Mouse (Mus musculus) embryonic fibroblast, embryonic 13.5 days (primary cell): ENCODE results near the gene Tmem168. TPM values are rescaled to one million over a fixed set of nuclear protein-coding genes. Genes with fewer than 3 reads are reported as not detected.

Experiments used
- H3K27ac ChIP-seq: 2 replicates; pipeline ENCODE4 v1.5.1; 2012; ENCODE audit warnings: low read length, control low read depth, inconsistent platforms; ENCODE audit not compliant: insufficient read depth
- H3K4me1 ChIP-seq: 2 replicates; pipeline ENCODE4 v1.6.1; 2011; ENCODE audit warnings: low read length; ENCODE audit not compliant: control insufficient read depth, insufficient read depth
- H3K4me3 ChIP-seq: 2 replicates; pipeline ENCODE4 v1.5.1; 2011; ENCODE audit warnings: mild to moderate bottlenecking, control low read depth, low read length; ENCODE audit not compliant: insufficient read depth
- CTCF ChIP-seq: IDR thresholded peaks from 2 replicates; pipeline ENCODE4 v1.5.1; 2011; ENCODE audit warnings: mild to moderate bottlenecking, control low read depth, low read length, moderate library complexity, borderline replicate concordance; ENCODE audit not compliant: insufficient read depth
- POLR2A ChIP-seq: IDR thresholded peaks from 2 replicates; pipeline ENCODE4 v1.6.1; 2011; ENCODE audit warnings: low read depth, mild to moderate bottlenecking, control low read depth, low read length, moderate library complexity
- polyA plus RNA-seq: library from polyadenylated mRNA; stranded (reverse); fragments of >200 nt; gene quantifications from 2 replicates; pipeline ENCODE4 v1.2.4, GENCODE M21; 2011; ENCODE audit warnings: low read depth; ENCODE audit not compliant: missing spikeins, insufficient read length

The Tmem168 gene
- polyA plus RNA-seq, 1 experiment, result 46.5 TPM

DNA sequence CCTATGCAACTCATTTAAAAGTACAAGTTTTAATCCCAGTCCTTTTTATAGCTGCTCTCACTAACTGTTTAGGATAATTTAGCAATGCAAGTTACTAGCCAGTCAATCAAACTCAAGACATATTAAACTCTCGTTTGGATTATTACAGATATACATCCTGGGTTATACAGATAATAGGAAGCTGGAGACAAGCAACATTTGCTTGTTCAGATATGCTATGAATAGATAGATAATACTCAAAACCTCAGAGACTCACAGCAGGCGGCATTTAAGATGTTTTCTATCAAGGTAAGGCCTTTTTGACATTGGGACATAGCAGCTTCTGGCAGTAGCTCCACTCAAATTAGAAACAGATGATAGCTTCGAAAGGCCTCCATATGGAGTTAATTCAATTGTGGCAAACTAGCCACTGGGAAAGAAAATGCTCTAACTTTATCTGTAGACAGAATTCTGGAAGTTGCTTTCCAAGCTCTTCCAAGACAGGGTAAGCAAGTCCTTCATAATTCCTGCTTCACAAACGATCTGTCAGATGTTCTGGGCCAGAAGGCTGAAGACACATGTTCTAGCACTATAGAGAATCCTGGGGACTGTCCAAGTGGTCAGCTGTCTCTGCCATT lies 15.1 kb downstream of the Tmem168 start:
- Histone ChIP-seq H3K4me3 (no peak overlapping the region), H3K27ac (no peak overlapping the region; the same call in 1 of the 2 replicates), H3K4me1 (no peaks in the 10 kb centered on the region)
- TF ChIP-seq POLR2A (no peak), CTCF (no peak)

DNA sequence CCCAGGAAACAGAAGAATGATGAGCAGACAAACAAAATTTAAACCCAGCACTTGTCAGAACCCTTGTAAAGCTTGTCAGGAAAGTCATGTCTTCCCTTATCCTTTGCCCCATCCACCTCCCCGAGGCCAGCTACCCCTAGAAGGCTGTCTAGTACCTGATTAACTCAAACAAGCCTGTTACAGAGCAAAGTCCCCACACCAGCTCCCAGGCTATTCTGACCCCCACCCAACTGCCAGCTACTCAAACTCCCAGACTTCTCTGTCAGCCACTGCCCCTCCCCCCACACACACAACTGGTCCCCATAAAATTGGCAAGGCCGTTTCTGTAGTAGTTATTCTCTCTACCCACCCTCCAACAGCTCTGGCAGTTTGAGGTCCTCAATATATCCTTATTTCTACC lies 21.3 kb downstream of the Tmem168 start:
- no peak overlapping the region for H3K27ac ChIP-seq
- H3K4me3 ChIP-seq, result no peak overlapping the region
- H3K4me1 ChIP-seq, result no peaks in the 10 kb centered on the region; the same call in none of the 2 replicates
- no peak for TF ChIP-seq CTCF
- TF ChIP-seq POLR2A, result no peak

DNA sequence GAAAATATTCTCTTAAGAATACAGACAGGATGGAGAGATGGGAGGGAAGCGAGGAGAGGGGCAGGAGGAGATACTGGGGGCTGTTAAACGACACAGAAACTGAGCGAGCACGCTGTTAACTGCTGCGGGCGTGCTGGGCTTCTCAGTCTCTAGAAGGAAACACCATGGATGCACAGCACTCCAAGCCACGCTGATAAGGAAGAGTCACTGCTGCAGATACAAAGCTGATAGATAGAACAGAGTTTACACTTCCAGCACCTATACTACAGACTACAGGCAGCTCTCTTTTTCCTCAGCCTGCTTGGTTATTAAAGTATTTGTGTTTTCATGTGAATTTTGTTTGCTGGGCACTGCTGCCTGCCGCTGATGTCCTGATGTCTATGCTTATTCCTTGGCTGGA lies 21.7 kb downstream of the Tmem168 start:
- TF ChIP-seq CTCF (no peak), POLR2A (no peak)
- Histone ChIP-seq H3K4me3 (no peak overlapping the region), H3K4me1 (no peaks in the 10 kb centered on the region; the same call in none of the 2 replicates), H3K27ac (no peak overlapping the region)

DNA sequence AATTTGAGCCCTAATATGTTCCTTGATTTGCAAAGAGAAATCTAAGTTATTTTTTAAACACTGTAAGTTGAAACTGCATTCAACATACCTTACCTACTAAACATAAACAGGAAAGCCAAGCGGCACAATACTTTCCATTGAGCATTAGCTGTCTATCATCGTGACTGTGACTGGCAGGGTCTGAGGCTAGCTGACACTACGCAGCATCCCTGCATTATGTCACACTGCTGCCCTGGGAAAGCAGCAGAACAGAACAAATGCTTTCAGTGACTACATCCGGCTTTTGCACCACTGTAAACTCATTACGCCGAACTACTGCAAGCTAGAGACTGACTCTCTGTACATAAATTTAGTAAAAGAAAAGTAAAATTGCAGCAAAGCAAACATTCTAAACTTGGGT lies 23.1 kb downstream of the Tmem168 start:
- no peak overlapping the region for H3K27ac ChIP-seq
- no peaks in the 10 kb centered on the region; the same call in none of the 2 replicates for H3K4me1 ChIP-seq
- H3K4me3 ChIP-seq, result no peak overlapping the region
- TF ChIP-seq CTCF, result no peak

- TF ChIP-seq CTCF (no peak), POLR2A (no peak)
- H3K4me3 ChIP-seq, result no peak overlapping the region
- no peaks in the 10 kb centered on the region; the same call in none of the 2 replicates for H3K4me1 ChIP-seq
- peak overlapping the region; percentile 11; the same call in 1 of the 2 replicates for H3K27ac ChIP-seq
These were observed 25.8 kb downstream of the Tmem168 start for GRCm38 (mm10) chr6:13582075-13582474.

DNA sequence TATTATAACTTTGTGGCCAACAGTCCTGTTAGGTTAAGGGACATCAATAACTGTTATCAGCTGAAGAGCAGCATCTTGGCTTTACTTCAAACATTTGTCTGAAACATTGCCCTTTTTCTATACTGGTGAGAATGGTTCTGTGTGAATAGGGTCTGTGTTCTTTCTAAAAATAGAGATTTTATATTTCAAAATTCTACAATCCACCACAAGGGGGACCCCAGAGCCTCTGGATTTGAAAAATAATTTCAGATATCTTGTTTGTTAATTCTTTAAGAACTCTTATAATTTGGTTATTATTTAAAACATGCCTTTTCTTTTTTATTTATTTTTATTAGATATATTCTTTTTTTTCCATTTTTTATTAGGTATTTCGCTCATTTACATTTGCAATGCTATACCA lies 42.2 kb downstream of the Tmem168 start:
- Histone ChIP-seq H3K4me1 (no peaks in the 10 kb centered on the region), H3K4me3 (no peak overlapping the region), H3K27ac (no peak overlapping the region)
- TF ChIP-seq CTCF (no peak), POLR2A (no peak)

- Histone ChIP-seq H3K4me3 (no peak overlapping the region), H3K27ac (no peak overlapping the region), H3K4me1 (no peaks in the 10 kb centered on the region)
- TF ChIP-seq CTCF (no peak), POLR2A (no peak)
These were observed 52.6 kb downstream of the Tmem168 start for GRCm38 (mm10) chr6:13555266-13555665.

DNA sequence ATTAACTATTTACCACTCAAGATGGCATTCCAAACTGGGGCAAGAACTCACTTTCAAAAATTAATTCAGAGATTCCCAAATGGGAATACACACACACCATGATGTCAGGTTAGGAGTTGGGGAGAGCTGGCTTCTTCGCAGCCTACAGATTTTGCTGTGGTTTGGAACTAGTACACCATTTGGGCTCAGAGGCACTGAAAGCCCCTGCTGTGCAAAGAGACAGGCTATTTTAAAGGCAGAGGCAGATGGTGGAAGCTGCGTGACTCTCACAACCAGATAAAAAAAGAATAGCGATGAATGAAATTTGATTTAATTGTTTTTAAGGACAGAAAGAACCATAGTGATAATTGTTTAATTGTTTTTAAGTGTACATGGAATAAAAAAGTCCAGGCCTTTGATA lies 66.1 kb downstream of the Tmem168 start:
- Histone ChIP-seq H3K4me3 (no peak overlapping the region), H3K4me1 (no peaks in the 10 kb centered on the region), H3K27ac (no peak overlapping the region)
- no peak for TF ChIP-seq CTCF

DNA sequence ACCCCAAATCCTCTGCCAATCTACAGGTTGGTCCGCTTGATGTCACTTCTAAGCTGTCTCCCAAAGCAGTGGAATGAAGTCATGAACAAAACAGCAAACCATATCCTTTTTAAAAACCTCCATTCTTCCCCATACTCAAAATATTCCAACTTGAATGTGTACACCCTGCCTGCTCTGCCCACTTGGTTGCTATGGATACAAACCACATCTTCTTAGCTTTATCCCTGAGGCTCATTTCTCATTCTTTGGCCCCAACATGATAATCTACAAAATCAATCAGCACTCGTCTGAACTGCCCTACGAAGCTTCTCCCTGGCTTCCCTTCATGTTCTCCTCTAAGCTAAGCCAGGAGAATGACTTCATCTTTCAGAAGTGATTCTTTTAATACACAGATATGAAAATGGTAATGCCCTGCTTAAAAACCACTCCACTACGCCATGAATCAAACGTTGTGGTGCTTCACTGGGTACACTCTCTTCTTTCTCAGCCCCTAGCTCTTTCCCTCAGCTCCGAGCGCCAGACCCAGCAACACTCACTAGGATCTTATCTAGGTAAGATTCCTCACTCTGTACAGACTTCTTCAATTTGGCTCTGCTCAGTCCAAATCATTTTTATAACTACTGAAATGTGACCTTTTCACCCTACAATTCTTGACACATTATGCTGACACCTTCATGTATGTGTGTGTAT lies 70.5 kb downstream of the Tmem168 start:
- H3K27ac ChIP-seq, result no peak overlapping the region
- no peak overlapping the region for H3K4me3 ChIP-seq
- no peaks in the 10 kb centered on the region for H3K4me1 ChIP-seq
- TF ChIP-seq CTCF, result no peak

Other genes starting within 250 kb of the Tmem168 start
- gene Bmt2, start 69.9 kb upstream of the Tmem168 start, polyA plus RNA-seq, result 19.4 and 21.7 TPM in 2 replicates
- gene Gpr85, start 231.8 kb upstream of the Tmem168 start, polyA plus RNA-seq, result 4.5 and 5.6 TPM in 2 replicates